Mouse (Mus musculus) ES-E14 (cell line): ENCODE measurements around the gene Ces3b. TPM values are rescaled to one million over a fixed set of nuclear protein-coding genes. Genes with fewer than 3 reads are reported as not detected.

Source experiments
- DNase-seq: peaks from one replicate; pipeline ENCODE4 v3.0.0-alpha.2; 2013; ENCODE audit warnings: low read depth, low spot score
- H3K27ac ChIP-seq: 2 replicates; pipeline ENCODE4 v1.5.1; 2012; ENCODE audit warnings: low read depth, mild to moderate bottlenecking, low read length, moderate library complexity, mixed read lengths; ENCODE audit not compliant: poor library complexity, insufficient read depth, severe bottlenecking
- H3K36me3 ChIP-seq: 2 replicates; pipeline ENCODE4 v1.6.1; 2012; ENCODE audit warnings: mild to moderate bottlenecking, low read length, moderate library complexity, mixed read lengths; ENCODE audit not compliant: control insufficient read depth, poor library complexity, insufficient read depth, severe bottlenecking
- H3K4me1 ChIP-seq, 2 experiments: fragments of 150-350 bp in 1 of 2; sonication (generic) in 1 of 2; 2 replicates each; pipeline ENCODE4 v1.6.1; 2012; ENCODE audit warnings: low read length in 2 of 2, mild to moderate bottlenecking in 1 of 2, mixed read lengths in 1 of 2; ENCODE audit not compliant: control insufficient read depth in 2 of 2, insufficient read depth in 2 of 2, poor library complexity in 1 of 2
- H3K4me3 ChIP-seq, 2 experiments: fragments of 150-350 bp in 1 of 2; sonication (generic) in 1 of 2; 2 replicates each; pipeline ENCODE4 v1.5.1; 2012; ENCODE audit warnings: low read length in 2 of 2, low read depth in 1 of 2, mild to moderate bottlenecking in 1 of 2, mixed read lengths in 1 of 2; ENCODE audit not compliant: insufficient read depth in 1 of 2, poor library complexity in 1 of 2, severe bottlenecking in 1 of 2
- H3K9ac ChIP-seq: 2 replicates; pipeline ENCODE4 v1.6.1; 2012; ENCODE audit warnings: low read depth, mild to moderate bottlenecking, low read length, mixed read lengths; ENCODE audit not compliant: poor library complexity, insufficient read depth, severe bottlenecking
- H3K9me3 ChIP-seq: fragments of 150-350 bp; sonication (generic); 2 replicates; pipeline ENCODE4 v1.6.1; 2012; ENCODE audit warnings: low read depth, mild to moderate bottlenecking, low read length; ENCODE audit not compliant: control insufficient read depth, insufficient read depth
- CHD2 ChIP-seq: IDR thresholded peaks from 2 replicates; pipeline ENCODE4 v1.6.1; 2014; ENCODE audit warnings: mild to moderate bottlenecking, low read depth, low read length, inconsistent platforms
- HCFC1 ChIP-seq: IDR thresholded peaks from 2 replicates; pipeline ENCODE4 v1.6.1; 2012; ENCODE audit warnings: low read length, inconsistent platforms, borderline replicate concordance; ENCODE audit not compliant: insufficient read depth
- MAFK ChIP-seq: IDR thresholded peaks from 2 replicates; pipeline ENCODE4 v1.6.1; 2014; ENCODE audit warnings: mild to moderate bottlenecking, low read depth, low read length, inconsistent platforms; ENCODE audit not compliant: insufficient read depth
- ZC3H11A ChIP-seq: IDR thresholded peaks from 2 replicates; pipeline ENCODE4 v1.6.1; 2012; ENCODE audit warnings: low read depth, mild to moderate bottlenecking, inconsistent platforms, low read length, borderline replicate concordance
- ZNF384 ChIP-seq: IDR thresholded peaks from 2 replicates; pipeline ENCODE4 v1.6.1; 2012; ENCODE audit warnings: low read depth, low read length, inconsistent platforms
- in situ Hi-C, 2 experiments: fragments of 600-800 bp; cut with MboI; formaldehyde crosslinking; loops; one replicate each; pipeline ENCODE4 v1.15.1; 2025; ENCODE audit warnings: low sequenced_read_pairs in 2 of 2, inconsistent platforms in 1 of 2; ENCODE audit not compliant: unreplicated experiment in 2 of 2
- total RNA-seq: library from RNA; depleted of rRNA; stranded (reverse); fragments of 300-350 nt; gene quantifications from 2 replicates; pipeline ENCODE4 v1.2.3, GENCODE M21; 2012; rRNA removed

Ces3b gene
- total RNA-seq, 1 experiment: not detected

- H3K9me3 ChIP-seq: no peaks in the 10 kb centered on the region
- in situ Hi-C loops: no loop called here
- no peak overlapping the region for H3K27ac ChIP-seq
- no peak overlapping the region for H3K9ac ChIP-seq
- no peaks in the 10 kb centered on the region for H3K36me3 ChIP-seq
- TF ChIP-seq CHD2: no peak
- no peak for TF ChIP-seq HCFC1
- no peak overlapping the region for H3K4me3 ChIP-seq
- no peaks in the 10 kb centered on the region for H3K4me1 ChIP-seq
- no peak for DNase-seq
Observed at GRCm38 (mm10) chr8:105129864-105130263, 46.3 kb downstream of the Ces3b start.

- H3K9ac ChIP-seq: no peak within 1 kb of the TSS
- no peak for TF ChIP-seq ZC3H11A
- no peak for TF ChIP-seq MAFK
- H3K36me3 ChIP-seq: no peaks in the 10 kb centered on the region
- no peak within 1 kb of the TSS for H3K4me3 ChIP-seq
- no peaks in the 10 kb centered on the region for H3K4me1 ChIP-seq
- H3K27ac ChIP-seq: no peak within 1 kb of the TSS
- no peaks in the 10 kb centered on the region for H3K9me3 ChIP-seq
- in situ Hi-C loops: no loop called here
- DNase-seq: no peak
Observed at GRCm38 (mm10) chr8:105131509-105131908, 48.0 kb downstream of the Ces3b start, which contains the start of gene Ces4a. Gene Ces4a, plus strand, starts transcription at chr8:105131800.

GRCm38 (mm10) chr8:105138423-105138822 lies 54.9 kb downstream of the Ces3b start:
- peak; percentile 87 for DNase-seq
- H3K27ac ChIP-seq: no peak overlapping the region
- H3K36me3 ChIP-seq: no peaks in the 10 kb centered on the region
- no peaks in the 10 kb centered on the region for H3K4me1 ChIP-seq
- H3K9ac ChIP-seq: no peak overlapping the region
- peak overlapping the region in 1 of 2 experiments; percentile 1; a peak in 1 of 4 replicates for H3K4me3 ChIP-seq
- in situ Hi-C loops: no loop called here
- no peak for TF ChIP-seq CHD2
- TF ChIP-seq ZC3H11A: peak; percentile 36; the same call in 1 of the 2 replicates
- H3K9me3 ChIP-seq: no peaks in the 10 kb centered on the region

GRCm38 (mm10) chr8:105142395-105142794 lies 58.8 kb downstream of the Ces3b start:
- peak overlapping the region; percentile 31 to 39; a peak in 3 of 4 replicates for H3K4me3 ChIP-seq
- no peak for TF ChIP-seq MAFK
- TF ChIP-seq ZC3H11A: no peak
- no peak for TF ChIP-seq CHD2
- TF ChIP-seq ZNF384: no peak
- TF ChIP-seq HCFC1: no peak
- no peaks in the 10 kb centered on the region for H3K4me1 ChIP-seq
- no peaks in the 10 kb centered on the region for H3K36me3 ChIP-seq
- no peak overlapping the region for H3K27ac ChIP-seq
- H3K9ac ChIP-seq: no peak overlapping the region
- no peaks in the 10 kb centered on the region for H3K9me3 ChIP-seq
- in situ Hi-C loops: no loop called here
- no peak for DNase-seq

Other genes starting within 250 kb of the Ces3b start
- not detected in 2 replicates for gene Ces2c, start 236.7 kb upstream of the Ces3b start, total RNA-seq
- gene Ces2e, start 157.5 kb upstream of the Ces3b start, total RNA-seq: 0.62 and 0.63 TPM in 2 replicates
- not detected in 2 replicates for gene Ces2f, start 136.4 kb upstream of the Ces3b start, total RNA-seq
- 0.09 and 0.11 TPM in 2 replicates for gene Ces2g, start 122.0 kb upstream of the Ces3b start, total RNA-seq
- gene Ces2h, start 82.9 kb upstream of the Ces3b start, total RNA-seq: not detected in 2 replicates
- gene Ces3a, start 35.2 kb upstream of the Ces3b start, total RNA-seq: not detected in 2 replicates
- not detected in 2 replicates for gene Ces4a, start 48.0 kb downstream of the Ces3b start, total RNA-seq
- 36.2 and 47.0 TPM in 2 replicates for gene Cbfb, start 86.9 kb downstream of the Ces3b start, total RNA-seq
- gene D230025D16Rik, start 141.4 kb downstream of the Ces3b start, total RNA-seq: 41.7 and 42.6 TPM in 2 replicates
- 2.5 and 2.8 TPM in 2 replicates for gene B3gnt9, start 171.4 kb downstream of the Ces3b start, total RNA-seq
- 6.2 and 7.6 TPM in 2 replicates for gene Tradd, start 180.9 kb downstream of the Ces3b start, total RNA-seq
- gene Fbxl8, start 180.9 kb downstream of the Ces3b start, total RNA-seq: 1.2 and 2.3 TPM in 2 replicates
- 0.21 and 0.45 TPM in 2 replicates for gene Hsf4, start 186.0 kb downstream of the Ces3b start, total RNA-seq
- 0.85 and 1.0 TPM in 2 replicates for gene Nol3, start 192.4 kb downstream of the Ces3b start, total RNA-seq
- 3.9 and 4.2 TPM in 2 replicates for gene 4931428F04Rik, start 206.1 kb downstream of the Ces3b start, total RNA-seq
- 22.0 and 33.5 TPM in 2 replicates for gene Exoc3l, start 212.3 kb downstream of the Ces3b start, total RNA-seq
- 66.8 and 67.1 TPM in 2 replicates for gene E2f4, start 213.9 kb downstream of the Ces3b start, total RNA-seq
- gene Elmo3, start 221.8 kb downstream of the Ces3b start, total RNA-seq: 3.5 and 4.3 TPM in 2 replicates
- gene Lrrc29, start 242.5 kb downstream of the Ces3b start, total RNA-seq: 2.5 and 2.8 TPM in 2 replicates
- 123 and 133 TPM in 2 replicates for gene Tmem208, start 242.6 kb downstream of the Ces3b start, total RNA-seq